Mouse (Mus musculus): Measurements from ENCODE around the gene Lmod3. TPM values are rescaled to one million over a fixed set of nuclear protein-coding genes. Genes with fewer than 3 reads are reported as not detected.
A peak's percentile ranks its signal among the peaks of the same experiment; 100 is the strongest.
"Not testable (repeated sequence)": the region's sequence is repeated elsewhere in the genome, so short reads cannot be mapped to it uniquely, and the experiment has no call there.

Gene Lmod3
- total RNA-seq, 2 experiments from 2014 or later: 1.3 to 5.1 TPM

DNA sequence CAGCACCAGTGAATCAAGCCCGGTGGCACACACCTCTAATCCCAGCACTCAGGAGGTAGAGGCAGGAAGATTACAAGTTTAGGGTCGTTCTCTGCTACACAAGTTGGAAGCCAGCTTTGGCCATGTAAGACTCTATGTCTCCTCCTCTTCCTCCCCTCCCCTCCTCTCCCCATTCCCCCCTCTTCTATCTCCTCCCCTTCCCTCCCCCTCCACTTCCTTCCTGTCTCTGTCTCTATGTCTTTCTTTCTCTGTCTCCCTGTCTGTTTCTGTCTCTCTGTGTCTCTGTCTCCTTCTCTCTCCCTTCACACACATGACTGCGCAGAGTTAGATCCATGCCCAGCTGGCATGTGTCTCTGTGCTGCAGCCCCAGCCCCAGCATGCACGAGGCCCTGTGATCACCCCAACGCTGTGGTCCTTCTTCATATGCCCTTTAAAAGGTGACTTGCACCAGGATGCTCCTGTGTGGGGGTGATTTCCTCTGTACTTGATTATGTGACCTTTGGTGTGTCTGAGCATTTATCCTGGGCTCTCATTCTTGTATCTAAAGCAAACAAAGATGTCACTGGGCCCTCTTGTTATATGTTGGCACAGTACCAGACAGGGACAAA lies 24.4 kb upstream of the Lmod3 start:
- no peak for DNase-seq (ENCODE audit: low spot score in 2 of 2)

DNA sequence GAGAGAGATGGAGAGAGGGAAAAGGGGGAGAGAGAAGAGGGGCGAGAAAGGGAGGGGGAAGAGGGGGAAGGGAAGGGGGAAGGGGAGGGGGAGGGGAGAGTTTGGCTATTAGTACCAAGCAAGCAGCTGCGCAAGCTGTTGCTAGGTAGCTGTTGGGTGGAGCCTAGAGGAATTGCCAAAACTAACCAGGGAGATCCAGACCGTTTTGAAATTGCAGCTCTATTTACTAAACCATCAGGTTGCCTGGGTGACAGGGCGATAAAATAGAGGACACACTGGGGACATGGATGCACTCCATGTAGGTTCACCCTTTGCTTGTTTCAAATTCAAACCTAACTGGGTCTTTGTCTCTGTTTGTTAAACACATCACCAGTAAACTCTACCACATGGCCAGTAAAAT lies 23.8 kb upstream of the Lmod3 start:
- DNase-seq (ENCODE audit: low spot score in 2 of 2): no peak

DNA sequence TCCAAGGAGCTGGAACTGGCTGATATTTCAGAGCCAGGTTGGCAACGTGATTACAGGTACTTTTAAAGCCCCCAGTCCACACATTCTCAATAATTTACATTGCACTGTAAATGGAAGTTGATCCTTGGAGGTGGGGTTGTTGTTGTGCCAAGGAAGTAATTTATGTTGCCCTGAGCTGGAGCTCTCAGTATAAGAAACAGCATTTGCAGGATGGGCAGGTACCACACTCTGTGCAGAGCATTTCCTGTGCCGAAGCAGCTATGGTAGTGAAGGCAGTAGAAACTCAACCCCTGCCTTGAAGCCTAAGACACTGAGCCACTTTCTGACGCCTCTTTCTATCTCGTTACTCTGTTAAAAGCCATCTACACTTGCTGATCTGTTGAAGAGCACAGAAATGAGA lies 23.2 kb upstream of the Lmod3 start:
- no peak for DNase-seq (ENCODE audit: low spot score in 2 of 2)

DNA sequence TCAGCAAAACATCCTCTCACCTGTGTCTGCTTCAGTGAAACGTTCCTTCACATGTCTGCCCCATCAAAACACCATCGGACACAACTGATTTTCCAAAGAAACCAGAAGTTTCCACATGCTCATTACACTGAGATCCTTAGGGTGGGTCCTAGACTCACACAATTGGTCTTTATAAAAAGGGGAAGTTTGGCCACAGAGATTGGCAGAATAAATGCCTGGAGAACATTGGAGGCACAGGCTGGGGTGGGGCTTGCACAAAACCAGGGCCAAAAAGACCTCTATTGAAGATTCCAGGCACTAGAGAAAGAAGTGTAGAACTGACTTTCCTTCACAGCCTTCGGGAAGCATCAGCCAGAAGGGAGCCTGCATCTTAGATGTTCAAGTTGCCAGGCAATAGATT lies 21.2 kb upstream of the Lmod3 start:
- DNase-seq (ENCODE audit: low spot score in 2 of 2): no peak

DNA sequence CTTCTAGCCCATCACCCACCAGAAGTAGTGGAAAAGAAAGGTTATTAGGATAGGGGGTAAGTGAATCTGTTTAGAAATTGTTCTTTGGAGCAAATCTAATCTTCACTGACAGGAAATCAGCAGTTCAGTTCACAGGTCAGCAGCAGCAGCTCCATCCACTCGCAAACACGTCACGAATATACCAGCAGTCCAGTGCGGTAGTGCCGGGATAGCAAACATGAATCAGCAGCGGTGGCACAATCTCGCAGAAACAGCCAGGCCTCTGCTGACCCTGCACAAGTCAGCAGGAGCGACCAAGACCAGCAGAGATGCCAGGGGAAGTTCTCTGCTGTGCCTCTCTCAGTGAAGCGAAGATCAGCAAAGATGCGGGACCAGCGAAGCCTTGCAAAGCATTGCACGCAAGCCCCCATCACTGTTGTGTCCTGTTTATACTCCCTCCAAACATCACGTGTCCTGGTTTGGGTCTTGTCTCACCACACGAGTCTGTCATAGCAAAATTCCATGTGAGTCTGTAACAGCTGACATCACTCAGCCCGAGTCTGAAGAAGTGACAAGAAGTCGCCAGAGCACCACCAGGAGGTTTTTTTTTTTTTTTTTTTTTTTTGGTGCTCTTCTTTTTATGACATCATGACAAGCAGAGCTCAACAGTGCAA lies 20.6 kb upstream of the Lmod3 start:
- no peak for DNase-seq (ENCODE audit: low spot score in 2 of 2)

DNA sequence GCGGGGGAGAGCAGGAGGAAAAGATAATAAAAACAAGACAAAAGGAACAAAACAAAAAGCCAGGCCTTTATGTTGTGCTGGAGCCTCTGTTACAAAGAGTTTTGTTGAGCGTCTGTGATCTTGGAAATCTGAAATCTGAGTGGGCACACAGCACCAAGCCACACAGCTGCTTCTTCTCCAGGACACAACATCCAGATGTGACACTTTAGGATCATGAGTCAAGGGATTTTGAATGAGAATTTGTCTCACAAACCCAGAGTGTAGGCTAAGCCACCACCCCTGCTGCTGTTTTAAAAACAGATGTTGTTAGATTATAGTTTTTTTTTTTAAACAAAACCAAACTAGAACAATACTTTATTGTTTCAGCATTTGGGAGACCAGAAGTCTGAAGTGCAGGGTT lies 19.8 kb upstream of the Lmod3 start:
- DNase-seq (ENCODE audit: low spot score in 2 of 2): no peak

DNA sequence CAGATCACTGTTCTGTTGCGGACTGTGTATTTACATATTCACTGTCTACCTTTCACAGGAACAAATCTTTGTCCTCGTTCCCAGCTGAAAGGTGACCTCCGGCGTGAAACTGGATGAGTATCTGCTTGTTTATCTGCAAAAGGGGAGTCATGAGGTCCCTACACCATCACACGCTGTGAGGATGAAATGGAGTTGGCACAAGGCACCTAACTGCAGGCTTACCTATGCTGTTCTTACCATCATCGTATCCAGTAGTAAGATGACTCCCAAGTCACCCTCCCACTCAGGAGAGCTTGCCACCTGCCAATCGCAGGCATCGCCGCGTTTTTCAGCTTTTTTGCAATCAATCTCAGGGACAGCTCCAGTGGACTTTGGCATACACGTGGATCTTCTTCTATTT lies 17.0 kb upstream of the Lmod3 start:
- DNase-seq (ENCODE audit: low spot score in 2 of 2): no peak

DNA sequence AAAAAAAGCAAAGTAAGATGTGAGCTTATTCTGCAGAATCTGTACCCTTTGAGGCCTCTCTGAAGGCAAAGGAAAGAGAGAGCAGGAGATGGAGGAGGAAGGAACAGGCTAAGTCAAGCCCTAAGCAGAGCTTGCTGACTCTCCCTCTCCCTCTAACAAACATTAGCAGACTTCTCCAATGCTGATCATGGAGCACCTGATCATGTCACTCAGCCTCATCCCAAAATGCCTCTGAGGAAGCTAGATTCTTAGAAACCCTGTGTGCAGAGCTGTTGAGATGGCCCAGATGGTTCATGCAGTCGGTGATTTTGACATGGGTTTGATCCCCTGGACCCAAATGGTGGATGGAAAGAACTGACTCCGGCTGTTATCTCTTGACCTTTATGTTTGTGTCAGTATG lies 14.6 kb upstream of the Lmod3 start:
- DNase-seq (ENCODE audit: low spot score in 2 of 2): no peak

DNA sequence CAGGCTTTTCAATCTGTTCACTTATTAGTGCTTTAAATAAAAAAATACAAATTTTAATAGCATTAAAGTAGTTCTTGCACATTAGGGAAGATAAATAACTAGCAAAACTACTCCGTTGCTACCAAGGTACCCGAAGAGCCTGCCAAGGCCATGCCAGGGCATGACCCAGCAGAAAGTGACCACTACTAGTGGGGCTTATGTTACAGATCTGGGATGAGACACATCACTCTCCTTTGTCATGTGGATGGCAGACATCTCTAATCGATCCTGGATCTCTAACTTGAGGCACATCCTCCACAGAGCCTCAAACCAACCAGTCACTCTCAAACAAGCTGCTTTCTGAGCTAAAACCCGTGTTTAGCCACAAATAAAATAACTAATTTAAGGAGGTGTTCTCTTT lies 14.1 kb upstream of the Lmod3 start:
- no peak for DNase-seq (ENCODE audit: low spot score in 2 of 2)

DNA sequence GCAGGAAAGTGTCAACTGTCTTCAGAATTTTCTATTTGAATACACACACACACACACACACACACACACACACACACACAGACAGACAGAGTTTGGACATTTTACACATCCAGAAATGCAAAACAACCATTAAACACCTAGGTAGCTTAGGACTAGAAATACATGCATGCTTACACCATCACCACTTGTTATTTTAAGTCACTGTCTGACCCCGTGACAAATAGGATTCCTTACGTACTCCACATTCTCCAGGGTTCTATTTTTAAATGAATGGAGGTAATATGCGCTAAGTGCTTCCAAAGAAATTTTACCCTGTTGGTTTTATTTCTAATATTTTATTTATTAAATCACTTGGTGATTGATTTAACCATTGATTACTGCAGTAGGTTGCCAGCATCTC lies 13.1 kb upstream of the Lmod3 start:
- DNase-seq (ENCODE audit: low spot score in 2 of 2): no peak

DNA sequence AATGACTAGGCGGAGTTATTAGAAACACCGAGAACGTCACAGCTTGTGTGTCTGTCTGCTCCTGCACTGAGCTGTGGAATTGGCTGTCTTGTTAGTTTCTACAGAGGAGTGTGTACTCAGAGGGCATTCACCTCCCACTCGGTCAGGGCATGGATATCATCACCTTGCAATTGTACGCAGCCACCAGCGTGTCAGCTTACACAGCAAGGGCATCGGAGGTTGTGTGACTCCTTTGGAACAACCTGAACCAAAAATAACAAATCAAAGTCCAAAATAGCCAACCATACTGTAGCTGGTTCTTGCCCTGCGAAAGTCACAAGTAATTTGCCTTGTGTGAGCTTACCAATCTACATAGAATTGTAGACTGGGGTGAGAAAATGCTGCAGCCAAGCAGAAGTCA lies 12.7 kb upstream of the Lmod3 start:
- no peak for DNase-seq (ENCODE audit: low spot score in 2 of 2)

DNA sequence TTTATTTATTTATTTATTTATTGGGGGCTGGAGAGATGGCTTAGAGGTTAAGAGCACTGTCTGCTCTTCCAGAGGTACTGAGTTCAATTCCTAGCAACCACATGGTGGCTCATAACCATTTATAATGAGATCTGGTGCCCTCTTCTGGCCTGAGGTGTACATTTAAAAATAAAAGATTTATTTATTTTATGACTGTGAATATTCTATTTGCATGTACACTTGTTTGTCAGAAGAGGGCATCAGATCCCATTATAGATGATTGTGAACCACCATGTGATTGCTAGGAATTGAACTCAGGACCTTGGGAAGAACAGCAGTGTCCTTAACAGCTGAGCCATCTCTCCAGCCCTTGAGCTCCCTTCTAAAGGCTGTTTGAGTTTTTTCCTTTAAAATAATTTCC lies 11.2 kb upstream of the Lmod3 start:
- not testable (repeated sequence) for DNase-seq (ENCODE audit: low spot score in 2 of 2)

DNA sequence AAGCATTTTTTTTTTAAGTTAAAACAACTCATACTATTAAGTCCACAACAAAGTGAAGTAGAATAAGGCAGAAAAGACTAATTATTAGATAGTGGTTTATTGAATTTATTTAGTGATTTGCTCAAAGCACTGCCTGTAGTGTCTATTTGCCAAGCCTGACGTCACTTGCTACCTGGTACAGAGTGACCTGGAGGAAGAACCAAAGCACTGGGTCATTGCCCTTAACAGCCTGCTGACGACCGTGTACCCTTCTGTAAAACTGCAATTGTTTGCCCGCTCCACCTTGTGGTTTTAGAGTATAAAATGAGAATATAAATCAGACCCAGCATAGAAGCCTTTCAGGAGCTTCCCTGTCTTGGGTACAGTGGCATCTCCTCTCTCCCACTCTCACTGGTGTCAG lies 9.7 kb upstream of the Lmod3 start:
- no peak for DNase-seq (ENCODE audit: low spot score in 2 of 2)

DNA sequence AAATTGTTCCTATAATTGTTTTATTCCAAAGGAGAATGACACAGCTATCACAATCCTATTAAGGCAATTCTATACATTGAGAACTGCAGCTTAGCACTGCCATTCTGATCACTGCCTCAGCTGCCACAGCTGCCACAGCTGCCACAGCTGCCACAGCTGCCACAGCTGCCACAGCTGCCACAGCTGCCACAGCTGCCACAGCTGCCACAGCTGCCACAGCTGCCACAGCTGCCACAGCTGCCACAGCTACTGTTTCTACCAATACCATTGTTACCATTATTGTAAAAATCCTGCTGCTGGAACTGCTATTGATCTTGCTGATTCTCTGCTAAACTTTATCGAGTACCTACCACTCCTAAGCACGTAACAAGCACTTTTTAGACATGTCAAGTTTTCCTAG lies 7.4 kb upstream of the Lmod3 start:
- not testable (repeated sequence) for DNase-seq (ENCODE audit: low spot score in 2 of 2)

DNA sequence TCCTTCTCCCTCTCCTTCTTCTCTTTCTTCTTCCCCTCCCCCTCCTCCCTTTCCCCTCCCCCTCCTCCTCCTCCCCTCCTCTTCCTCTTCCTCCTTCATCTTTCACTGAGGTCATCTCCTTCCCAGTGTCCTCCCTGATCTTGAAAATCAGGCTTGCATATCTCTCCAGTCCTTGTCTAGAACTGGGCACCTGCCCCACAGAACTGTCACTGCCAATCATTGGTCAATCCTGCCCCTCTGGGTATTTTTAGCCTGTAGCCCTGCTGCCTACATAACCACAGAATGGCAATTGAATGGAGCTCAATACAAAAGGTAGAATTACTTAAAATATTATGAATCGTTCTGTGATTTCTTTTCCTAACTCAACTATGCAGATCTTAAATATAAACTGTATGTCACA lies 5.9 kb upstream of the Lmod3 start:
- DNase-seq (ENCODE audit: low spot score in 2 of 2): no peak

DNA sequence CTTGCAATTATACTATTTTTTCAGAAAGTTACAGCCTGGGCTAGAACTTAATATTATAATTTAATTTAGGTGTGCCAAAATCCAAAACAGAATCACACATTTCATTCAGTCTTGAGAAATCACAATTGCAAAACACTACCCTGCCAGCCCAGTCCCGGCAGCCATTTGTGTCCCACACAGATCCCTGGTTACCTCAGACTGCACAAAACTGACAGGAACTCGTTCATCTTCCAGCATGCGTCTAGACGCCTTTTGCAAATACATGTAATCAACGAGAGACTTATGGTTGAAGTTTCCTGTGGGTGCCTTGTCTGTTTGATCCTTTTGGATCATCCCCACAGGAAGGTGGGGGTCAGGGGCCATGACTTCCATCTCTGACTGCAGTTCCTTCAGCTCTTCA lies 473 bp downstream of the Lmod3 start:
- no peak for DNase-seq (ENCODE audit: low spot score in 2 of 2)

DNA sequence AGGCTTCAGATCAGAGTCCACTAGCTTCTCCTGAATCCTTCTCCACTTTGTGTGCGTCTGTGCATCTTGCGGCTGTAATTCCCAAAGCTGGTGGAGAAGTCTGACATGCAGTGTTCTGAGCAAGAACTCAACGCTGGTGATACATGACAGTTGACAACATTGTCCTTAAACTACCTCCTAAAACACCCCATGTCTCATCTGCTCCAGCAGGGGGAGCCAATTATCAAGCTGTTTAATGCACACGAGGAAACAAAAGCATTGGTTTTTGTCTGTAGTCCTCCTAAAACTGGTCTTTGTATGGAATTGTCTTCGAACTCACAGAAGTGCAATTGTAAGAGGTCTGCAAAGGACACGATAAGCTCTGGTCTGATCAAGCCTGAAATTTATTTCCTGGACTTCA lies 1.6 kb downstream of the Lmod3 start:
- peak in 1 of 2 experiments; percentile 17 for DNase-seq (ENCODE audit: low spot score in 2 of 2)

DNA sequence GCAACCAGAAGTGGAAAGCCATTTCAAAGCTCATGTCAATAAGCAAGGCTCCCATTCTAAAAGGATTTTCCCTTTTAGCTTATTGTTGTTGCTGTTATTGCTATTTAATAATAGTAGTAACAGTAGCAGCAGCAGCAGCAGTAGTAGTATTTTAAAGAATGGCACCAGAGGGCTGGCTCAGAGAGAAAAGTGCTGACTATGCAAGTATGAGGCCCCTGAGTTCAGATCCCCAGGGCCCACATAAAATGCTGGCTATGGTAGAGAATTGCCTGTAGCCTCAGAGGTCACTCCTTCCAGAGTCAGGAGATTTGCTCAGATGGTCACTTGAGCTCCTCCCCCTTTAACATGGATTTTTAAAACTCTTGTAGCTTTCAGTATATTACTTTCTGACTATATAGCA lies 7.4 kb downstream of the Lmod3 start:
- DNase-seq (ENCODE audit: low spot score in 2 of 2): no peak

DNA sequence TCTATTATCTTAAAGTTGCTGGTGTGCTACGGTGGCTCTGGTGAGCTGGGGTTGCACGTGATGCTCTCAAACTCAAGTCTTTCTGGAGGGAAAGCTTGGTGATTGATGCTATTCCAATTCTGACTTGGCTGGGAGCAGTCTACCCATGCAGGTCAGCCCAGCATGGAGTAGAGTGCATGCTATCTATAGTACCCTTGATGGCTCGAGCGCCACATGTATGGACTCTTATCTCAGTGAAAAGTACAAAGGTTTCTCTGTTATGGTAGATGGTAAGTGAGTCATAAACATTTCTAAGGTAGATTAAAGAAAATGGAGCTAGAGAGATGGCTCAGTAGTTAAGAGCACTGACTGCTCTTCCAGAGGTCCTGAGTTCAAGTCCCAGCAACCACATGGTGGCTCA lies 10.0 kb downstream of the Lmod3 start:
- DNase-seq (ENCODE audit: low spot score in 2 of 2): no peak

DNA sequence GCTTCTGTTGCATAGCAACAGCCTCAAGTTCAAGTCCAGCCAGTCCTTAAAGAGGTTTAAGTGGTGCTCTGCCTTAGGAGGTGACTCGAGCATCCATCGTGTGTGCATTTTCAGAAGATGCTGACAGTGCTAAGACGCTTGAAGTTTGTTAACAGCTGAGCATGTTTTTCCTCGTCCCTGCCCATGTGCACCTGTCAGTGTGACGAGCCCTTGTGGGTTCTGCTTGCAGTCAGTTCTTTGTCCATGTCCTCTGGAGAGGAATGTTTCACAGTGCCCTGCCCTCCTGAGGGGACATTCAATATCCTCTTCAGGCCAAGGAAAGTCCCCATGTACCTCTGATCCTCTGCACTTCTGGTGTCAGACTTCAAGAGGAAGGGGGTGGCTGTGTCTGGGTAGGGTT lies 12.5 kb downstream of the Lmod3 start:
- DNase-seq (ENCODE audit: low spot score in 2 of 2): no peak

DNA sequence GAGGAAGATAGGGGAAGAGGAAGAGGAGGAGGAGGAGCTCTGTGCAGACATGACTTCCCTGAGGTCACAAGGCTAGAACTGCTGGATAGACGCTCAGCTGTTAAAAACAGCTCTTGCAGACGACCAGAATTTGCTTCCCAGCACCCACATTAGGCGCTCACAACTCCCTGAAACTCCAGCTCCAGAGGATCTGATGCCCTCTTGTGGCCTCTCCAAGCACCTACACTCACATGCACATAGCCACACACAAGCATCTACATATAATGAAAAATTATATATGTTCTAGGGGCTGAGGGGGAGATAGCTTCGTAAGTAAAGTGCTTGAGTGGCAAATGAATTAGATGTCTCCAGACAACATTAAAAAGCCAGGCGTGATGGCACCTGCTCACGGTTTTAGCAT lies 13.2 kb downstream of the Lmod3 start:
- DNase-seq (ENCODE audit: low spot score in 2 of 2): no peak

DNA sequence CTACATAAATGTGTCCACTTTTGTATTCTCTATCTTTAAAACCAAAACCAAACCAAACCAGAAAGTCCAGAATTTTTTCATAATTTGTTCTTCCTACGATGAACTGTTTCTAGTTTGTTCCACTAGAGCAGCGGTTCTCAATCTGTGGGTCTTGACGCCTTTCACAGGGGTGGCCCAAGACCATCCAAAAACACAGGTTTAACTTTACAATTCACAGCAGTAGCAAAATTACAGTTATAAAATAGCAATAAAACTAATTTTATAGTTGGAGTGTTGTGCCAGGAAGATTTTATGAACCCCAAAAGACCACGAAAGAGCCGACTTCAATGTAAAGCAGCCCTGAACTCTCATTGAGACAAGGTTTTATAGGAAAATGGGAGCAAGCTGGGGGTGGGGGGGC lies 16.5 kb downstream of the Lmod3 start:
- DNase-seq (ENCODE audit: low spot score in 2 of 2): no peak

DNA sequence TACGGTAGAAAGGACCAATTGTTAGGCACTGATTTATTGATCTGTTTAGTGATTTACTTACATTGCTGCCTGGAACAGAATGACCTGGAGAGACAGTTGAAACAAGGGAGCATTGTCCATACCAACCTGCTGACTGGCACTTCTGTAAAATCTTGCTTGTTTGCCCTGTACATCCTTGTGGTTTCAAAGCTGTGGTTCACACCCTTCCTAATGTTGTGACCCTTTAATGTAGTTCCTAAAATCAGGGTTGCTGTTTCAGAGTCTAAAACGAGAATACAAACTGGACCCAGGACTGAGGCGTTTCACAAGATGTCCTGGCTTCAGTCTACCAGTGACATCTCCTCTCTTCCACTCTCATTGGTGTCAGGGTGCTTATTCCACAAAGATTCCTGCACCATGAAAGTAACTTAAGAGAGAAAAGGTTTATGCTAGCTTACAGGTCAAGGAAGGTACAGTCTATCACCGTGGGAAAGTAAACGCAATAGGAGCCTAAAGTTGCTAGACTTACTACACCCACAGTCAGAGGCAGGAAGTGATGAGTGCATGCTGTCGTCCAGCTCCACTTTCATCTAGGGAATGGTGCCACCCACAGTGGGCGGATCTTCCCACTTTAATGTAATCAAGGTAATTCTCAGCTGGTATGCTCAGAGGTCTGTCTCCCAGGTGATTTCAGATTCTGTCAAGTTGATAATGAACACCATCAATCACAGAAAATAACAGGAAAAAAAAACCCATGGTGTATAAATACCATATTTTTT lies 17.5 kb downstream of the Lmod3 start:
- no peak for DNase-seq (ENCODE audit: low spot score in 2 of 2)
